Mouse (Mus musculus) liver, embryonic 11.5 days (tissue): Measurements from ENCODE around the gene Slc39a9. TPM values are rescaled to one million over a fixed set of nuclear protein-coding genes. Genes with fewer than 3 reads are reported as not detected.
A peak's percentile ranks its signal among the peaks of the same experiment; 100 is the strongest.

Experiments used
- ATAC-seq: fragments of 200-750 bp; cut with Nextera tagmentation; replicated peaks from 2 replicates; pipeline ENCODE4 v1.8.0; 2017; ENCODE audit warnings: moderate number of reproducible peaks, mild to moderate bottlenecking, moderate TSS enrichment, moderate library complexity; ENCODE audit not compliant: low FRiP score
- DNase-seq: peaks from one replicate; pipeline ENCODE4 v3.0.0-alpha.2; 2017; ENCODE audit warnings: low spot score
- H3K27ac ChIP-seq: fragments of 300-500 bp; sonication (generic); 2 replicates; pipeline ENCODE4 v1.5.1; 2014; ENCODE audit warnings: mild to moderate bottlenecking, low read depth, low read length, control low read depth
- H3K27me3 ChIP-seq: fragments of 300-500 bp; sonication (generic); replicated peaks from 2 replicates; pipeline ENCODE4 v1.6.1; 2014; ENCODE audit warnings: low read length, mixed read lengths; ENCODE audit not compliant: control insufficient read depth, insufficient read depth
- H3K36me3 ChIP-seq: fragments of 300-500 bp; sonication (generic); 2 replicates; pipeline ENCODE4 v1.6.1; 2014; ENCODE audit warnings: mild to moderate bottlenecking, low read length, moderate library complexity, mixed read lengths; ENCODE audit not compliant: control insufficient read depth, insufficient read depth
- H3K4me1 ChIP-seq: fragments of 300-500 bp; sonication (generic); replicated peaks from 2 replicates; pipeline ENCODE4 v1.6.1; 2014; ENCODE audit warnings: low read length, mixed read lengths; ENCODE audit not compliant: control insufficient read depth, insufficient read depth
- H3K4me2 ChIP-seq: fragments of 300-500 bp; sonication (generic); 2 replicates; pipeline ENCODE4 v1.6.1; 2014; ENCODE audit warnings: mild to moderate bottlenecking, control low read depth, moderate library complexity
- H3K4me3 ChIP-seq: fragments of 300-500 bp; sonication (generic); 2 replicates; pipeline ENCODE4 v1.5.1; 2014; ENCODE audit warnings: low read depth, low read length, control low read depth
- H3K9ac ChIP-seq: fragments of 300-500 bp; sonication (generic); 2 replicates; pipeline ENCODE4 v1.6.1; 2014; ENCODE audit warnings: low read depth, low read length, control low read depth
- H3K9me3 ChIP-seq: fragments of 300-500 bp; sonication (generic); 2 replicates; pipeline ENCODE4 v1.6.1; 2016; ENCODE audit warnings: low read length, inconsistent platforms, mixed read lengths; ENCODE audit not compliant: control insufficient read depth
- WGBS: fragments of 180-500 bp; shearing (Covaris S2); extraction: QIAGEN DNeasy Blood & Tissue Kit; methylation state at CpG from one replicate; pipeline ENCODE4 v1.1.7; 2014; 5-methylcytosine and 5-hydroxymethylcytosine counted together
- polyA plus RNA-seq: library from polyadenylated mRNA; unstranded; fragments of >200 nt; fragmentation: Nextera tagmentation; extraction: Ambion mirVana; gene quantifications from 2 replicates; pipeline ENCODE4 v1.2.1, GENCODE M21; 2014

The Slc39a9 gene
- polyA plus RNA-seq, 1 experiment from 2014 or later = 21.4 TPM

- ATAC-seq (no peak), DNase-seq (no peak)
- Histone ChIP-seq H3K9me3 (no peaks in the 10 kb centered on the region; the same call in 1 of the 2 replicates), H3K4me1 (no peaks in the 10 kb centered on the region), H3K27me3 (no peaks in the 10 kb centered on the region), H3K9ac (no peak overlapping the region), H3K27ac (no peak overlapping the region), H3K4me2 (no peak overlapping the region), H3K4me3 (no peak overlapping the region), H3K36me3 (no peaks in the 10 kb centered on the region)
- WGBS = 65% methylated on average over 6 of the region's 6 CpGs
Measured at GRCm38 (mm10) chr12:80715915-80716314, 72.2 kb downstream of the Slc39a9 start.

DNA sequence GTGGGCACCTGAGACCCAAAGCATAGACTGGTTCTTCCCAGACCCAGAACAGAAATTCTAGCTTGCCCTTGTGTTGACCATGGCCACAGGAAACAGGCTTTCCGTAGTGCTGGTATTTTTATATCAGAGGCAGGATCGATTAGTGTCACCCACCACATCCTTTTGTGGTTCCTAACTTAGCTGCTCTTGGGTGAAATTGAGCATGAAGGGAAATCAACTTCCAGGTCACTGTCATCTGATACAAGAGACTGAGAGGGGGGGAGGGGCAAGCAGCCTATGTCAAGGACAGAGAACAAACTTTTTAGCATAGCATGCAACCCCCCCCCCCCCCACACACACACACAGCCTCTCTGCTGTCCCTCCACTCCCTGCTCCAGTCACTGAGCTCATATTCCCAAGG, 75.5 kb downstream of the Slc39a9 start:
- Histone ChIP-seq H3K36me3 (no peaks in the 10 kb centered on the region), H3K9me3 (no peaks in the 10 kb centered on the region), H3K4me1 (0 out of 2 replicates have a peak, but pooled peaks cover 4% of the 10 kb centered on the region), H3K4me3 (no peak overlapping the region), H3K27ac (no peak overlapping the region), H3K9ac (no peak overlapping the region), H3K27me3 (no peaks in the 10 kb centered on the region), H3K4me2 (no peak overlapping the region)
- 44% methylated on average over 2 of the region's 2 CpGs for WGBS
- ATAC-seq (no peak), DNase-seq (no peak)

- 0 out of 2 replicates have a peak, but pooled peaks cover 4% of the 10 kb centered on the region for H3K4me1 ChIP-seq
- H3K9ac ChIP-seq = no peak overlapping the region
- ATAC-seq (no peak), DNase-seq (no peak)
- no peak overlapping the region for H3K27ac ChIP-seq
- no peak overlapping the region for H3K4me2 ChIP-seq
- H3K9me3 ChIP-seq = no peaks in the 10 kb centered on the region
- 71% methylated on average over 12 of the region's 12 CpGs for WGBS
- H3K4me3 ChIP-seq = no peak overlapping the region
- no peaks in the 10 kb centered on the region for H3K36me3 ChIP-seq
- H3K27me3 ChIP-seq = no peaks in the 10 kb centered on the region
Measured at GRCm38 (mm10) chr12:80720507-80720906, 76.8 kb downstream of the Slc39a9 start.

DNA sequence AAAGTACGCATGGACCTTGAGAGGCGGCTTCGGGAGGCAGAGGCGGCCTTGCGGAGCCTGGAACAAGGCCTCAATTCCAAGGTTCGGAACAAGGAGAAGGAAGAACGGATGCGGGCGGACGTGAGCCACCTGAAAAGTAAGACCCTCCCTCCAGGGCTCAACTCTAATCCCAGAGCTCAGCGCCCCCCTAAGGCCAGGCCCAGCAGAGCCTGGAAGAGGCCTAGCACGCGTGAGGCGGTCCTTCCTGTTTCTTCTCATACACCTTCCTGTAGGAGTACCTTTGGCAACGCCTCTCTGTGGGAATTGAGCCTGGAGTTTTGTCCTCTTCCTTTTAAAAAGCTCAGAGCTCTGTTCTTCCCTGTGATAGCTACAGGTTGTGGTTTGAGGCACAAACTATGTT, 77.8 kb downstream of the Slc39a9 start:
- H3K4me2 ChIP-seq = no peak overlapping the region
- no peak overlapping the region for H3K9ac ChIP-seq
- no peak overlapping the region for H3K4me3 ChIP-seq
- WGBS = 80% methylated on average over 15 of the region's 15 CpGs
- no peaks in the 10 kb centered on the region for H3K9me3 ChIP-seq
- DNase-seq = no peak
- 0 out of 2 replicates have a peak, but pooled peaks cover 4% of the 10 kb centered on the region for H3K4me1 ChIP-seq
- no peak for ATAC-seq
- no peaks in the 10 kb centered on the region for H3K36me3 ChIP-seq
- H3K27me3 ChIP-seq = no peaks in the 10 kb centered on the region
- H3K27ac ChIP-seq = no peak overlapping the region

- Histone ChIP-seq H3K27ac (no peak overlapping the region), H3K4me1 (0 out of 2 replicates have a peak, but pooled peaks cover 4% of the 10 kb centered on the region), H3K4me2 (no peak overlapping the region), H3K4me3 (no peak overlapping the region), H3K9ac (no peak overlapping the region), H3K36me3 (no peaks in the 10 kb centered on the region), H3K9me3 (no peaks in the 10 kb centered on the region), H3K27me3 (no peaks in the 10 kb centered on the region; the same call in 1 of the 2 replicates)
- no peak; the same call in 1 of the 2 replicates for ATAC-seq
- DNase-seq = peak; percentile 78
- WGBS = 28% methylated on average over 10 of the region's 10 CpGs
Measured at GRCm38 (mm10) chr12:80724853-80725559, 81.3 kb downstream of the Slc39a9 start.

DNA sequence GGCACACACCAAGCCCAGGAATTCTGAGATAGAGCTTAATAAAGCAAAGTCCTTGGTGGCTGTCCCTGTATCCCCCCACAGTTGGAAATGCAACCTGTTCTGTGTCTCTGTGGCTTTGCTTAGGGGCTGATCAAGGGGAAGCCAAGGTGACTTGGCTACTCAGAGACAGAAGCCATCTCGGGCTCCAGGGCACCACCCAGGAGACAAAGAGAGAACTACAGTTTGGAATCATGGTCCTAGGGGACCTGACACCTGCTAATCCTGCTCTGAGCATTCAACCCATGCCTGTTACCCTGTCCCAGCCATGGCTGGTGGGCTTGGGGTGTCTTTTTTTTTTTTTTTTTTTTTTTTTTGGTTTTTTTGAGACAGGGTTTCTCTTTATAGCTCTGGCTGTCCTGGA, 84.5 kb downstream of the Slc39a9 start:
- Histone ChIP-seq H3K4me3 (no peak overlapping the region), H3K4me1 (0 out of 2 replicates have a peak, but pooled peaks cover 1% of the 10 kb centered on the region), H3K4me2 (no peak overlapping the region), H3K27ac (no peak overlapping the region), H3K36me3 (no peaks in the 10 kb centered on the region), H3K9ac (no peak overlapping the region), H3K9me3 (no peaks in the 10 kb centered on the region), H3K27me3 (no peaks in the 10 kb centered on the region; the same call in 1 of the 2 replicates)
- 12% methylated on average over 1 of the region's 1 CpGs for WGBS
- no peak for DNase-seq
- no peak for ATAC-seq

DNA sequence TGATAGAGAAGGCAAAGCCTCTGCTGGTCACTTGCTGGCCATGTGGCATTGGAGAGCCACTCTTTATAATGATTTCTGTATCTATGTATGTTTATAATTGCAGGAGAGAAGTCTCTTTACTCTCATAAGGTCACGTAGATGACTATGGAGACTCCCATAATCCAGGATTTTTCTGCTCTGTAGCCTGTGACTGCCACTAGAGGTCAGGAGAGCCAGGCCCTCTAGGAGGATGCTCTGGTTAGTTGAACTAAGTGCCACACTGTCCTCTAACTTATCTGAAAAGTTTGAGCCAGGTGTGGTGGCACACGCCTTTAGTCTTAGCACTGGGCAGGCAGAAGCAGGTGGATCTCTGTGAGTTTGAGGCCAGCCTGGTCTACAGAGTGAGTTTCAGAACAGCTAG, 85.1 kb downstream of the Slc39a9 start:
- Histone ChIP-seq H3K4me1 (no peaks in the 10 kb centered on the region), H3K27me3 (no peaks in the 10 kb centered on the region; the same call in 1 of the 2 replicates), H3K4me2 (no peak overlapping the region), H3K36me3 (no peaks in the 10 kb centered on the region), H3K27ac (no peak overlapping the region), H3K4me3 (no peak overlapping the region), H3K9ac (no peak overlapping the region), H3K9me3 (no peaks in the 10 kb centered on the region)
- WGBS = 52% methylated on average over 2 of the region's 2 CpGs
- no peak for ATAC-seq
- no peak for DNase-seq

DNA sequence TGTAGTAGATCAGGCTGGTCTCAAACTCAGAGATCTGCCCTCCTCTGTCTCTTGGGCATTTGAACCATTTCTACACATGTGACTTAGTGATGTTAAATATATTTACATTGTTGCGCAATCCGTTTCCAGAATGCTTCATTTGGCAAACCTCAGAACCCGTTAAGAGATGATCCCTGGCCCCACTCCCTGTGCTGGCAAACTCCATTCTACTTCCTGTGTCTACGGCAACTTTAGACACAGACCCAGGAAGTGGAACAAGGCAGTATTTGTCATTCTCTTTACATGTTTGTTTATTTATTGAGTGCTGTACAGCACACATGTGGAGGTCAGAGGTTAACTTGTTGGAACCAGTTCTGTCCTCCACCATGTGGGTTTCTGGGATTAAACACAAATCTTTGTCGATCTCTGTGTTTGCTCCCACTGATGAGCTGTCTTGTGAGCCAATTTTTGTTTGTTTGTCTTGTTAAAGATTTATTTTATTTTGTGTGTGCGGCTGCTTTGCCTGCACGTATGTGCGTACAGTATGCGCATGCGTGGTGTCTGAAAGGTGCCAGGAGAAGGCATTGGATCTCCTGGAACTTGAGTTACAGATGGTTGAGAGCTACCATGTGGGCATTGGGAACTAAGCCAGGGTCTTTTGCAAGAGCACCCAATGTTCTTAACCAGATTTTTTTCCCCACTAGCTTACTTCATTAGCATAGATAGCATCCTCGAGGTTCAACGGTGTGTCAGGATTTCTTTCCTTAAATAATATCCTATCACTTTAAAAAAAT, 86.3 kb downstream of the Slc39a9 start:
- Histone ChIP-seq H3K36me3 (no peaks in the 10 kb centered on the region), H3K4me3 (no peak overlapping the region), H3K4me1 (peaks cover under 1% of the 10 kb centered on the region), H3K27me3 (no peaks in the 10 kb centered on the region; the same call in 1 of the 2 replicates), H3K4me2 (no peak overlapping the region), H3K9me3 (no peaks in the 10 kb centered on the region), H3K9ac (no peak overlapping the region), H3K27ac (no peak overlapping the region)
- no peak for DNase-seq
- no peak for ATAC-seq
- WGBS = 78% methylated on average over 12 of the region's 12 CpGs
